Mouse (Mus musculus): ENCODE results near the gene Dlx6. TPM values are rescaled to one million over a fixed set of nuclear protein-coding genes. Genes with fewer than 3 reads are reported as not detected.
A peak's percentile ranks its signal among the peaks of the same experiment; 100 is the strongest.

Gene Dlx6
- polyA plus RNA-seq, 1 experiment from 2014 or later = not detected

GRCm38 (mm10) chr6:6852944-6853343 lies 10.2 kb upstream of the Dlx6 start:
- Histone ChIP-seq H3K4me1 (peaks cover 3% of the 10 kb centered on the region; the same call in 1 of the 2 replicates), H3K27me3 (peaks cover 96% of the 10 kb centered on the region), H3K4me2 (no peak overlapping the region), H3K9me3 (replicated peaks) (no peaks in the 10 kb centered on the region; the same call in 1 of the 2 replicates), H3K36me3 (no peaks in the 10 kb centered on the region), H3K4me3 (replicated peaks) (no peak overlapping the region), H3K9ac (no peak overlapping the region), H3K27ac (no peak overlapping the region)
- WGBS = 28% methylated on average over 3 of the region's 3 CpGs
- ATAC-seq (replicated peaks; ENCODE audit: low FRiP score) = no peak

- WGBS = 2% methylated on average over 9 of the region's 9 CpGs
- H3K4me3 ChIP-seq (replicated peaks) = no peak overlapping the region
Observed at GRCm38 (mm10) chr6:6854176-6854575, 9.0 kb upstream of the Dlx6 start.

GRCm38 (mm10) chr6:6854902-6855745 lies 8.0 kb upstream of the Dlx6 start:
- Histone ChIP-seq H3K4me2 (no peak overlapping the region), H3K9ac (no peak overlapping the region), H3K4me3 (replicated peaks) (no peak overlapping the region), H3K36me3 (no peaks in the 10 kb centered on the region), H3K27ac (no peak overlapping the region), H3K27me3 (peaks cover 98% of the 10 kb centered on the region), H3K4me1 (peaks cover 9% of the 10 kb centered on the region), H3K9me3 (replicated peaks) (no peaks in the 10 kb centered on the region; the same call in 1 of the 2 replicates)
- under 1% methylated on average over 25 of the region's 25 CpGs for WGBS
- ATAC-seq (replicated peaks; ENCODE audit: low FRiP score) = no peak

More at GRCm38 (mm10) chr6:6854176-6854575, 9.0 kb upstream of the Dlx6 start:
- no peak overlapping the region for H3K9ac ChIP-seq
- ATAC-seq (replicated peaks; ENCODE audit: low FRiP score) = no peak
- peaks cover 97% of the 10 kb centered on the region for H3K27me3 ChIP-seq
- H3K4me2 ChIP-seq = no peak overlapping the region
- H3K9me3 ChIP-seq (replicated peaks) = no peaks in the 10 kb centered on the region; the same call in 1 of the 2 replicates
- peaks cover 3% of the 10 kb centered on the region; the same call in 1 of the 2 replicates for H3K4me1 ChIP-seq
- H3K27ac ChIP-seq = no peak overlapping the region
- no peaks in the 10 kb centered on the region for H3K36me3 ChIP-seq

GRCm38 (mm10) chr6:6855746-6856185 lies 7.4 kb upstream of the Dlx6 start:
- WGBS = 0% methylated on average over 10 of the region's 10 CpGs
- Histone ChIP-seq H3K27ac (no peak overlapping the region), H3K4me3 (replicated peaks) (no peak overlapping the region), H3K9ac (no peak overlapping the region), H3K9me3 (replicated peaks) (no peaks in the 10 kb centered on the region), H3K27me3 (peaks cover 98% of the 10 kb centered on the region), H3K4me1 (peaks cover 16% of the 10 kb centered on the region), H3K4me2 (no peak overlapping the region), H3K36me3 (no peaks in the 10 kb centered on the region)
- peak; percentile 41; the same call in 1 of the 2 replicates for ATAC-seq (replicated peaks; ENCODE audit: low FRiP score)

- WGBS = 2% methylated on average over 20 of the region's 20 CpGs
- Histone ChIP-seq H3K27ac (no peak overlapping the region), H3K9me3 (replicated peaks) (no peaks in the 10 kb centered on the region), H3K36me3 (no peaks in the 10 kb centered on the region), H3K27me3 (peaks cover 98% of the 10 kb centered on the region), H3K4me1 (peaks cover 18% of the 10 kb centered on the region), H3K4me2 (no peak overlapping the region), H3K4me3 (replicated peaks) (no peak overlapping the region), H3K9ac (no peak overlapping the region)
- no peak for ATAC-seq (replicated peaks; ENCODE audit: low FRiP score)
Observed at GRCm38 (mm10) chr6:6856316-6856715, 6.8 kb upstream of the Dlx6 start.

- H3K4me2 ChIP-seq = no peak overlapping the region
- H3K4me3 ChIP-seq (replicated peaks) = no peak overlapping the region
- no peak for ATAC-seq (replicated peaks; ENCODE audit: low FRiP score)
- no peaks in the 10 kb centered on the region for H3K36me3 ChIP-seq
- H3K27me3 ChIP-seq = peaks cover 97% of the 10 kb centered on the region
- H3K9ac ChIP-seq = no peak overlapping the region
- no peak overlapping the region for H3K27ac ChIP-seq
- no peaks in the 10 kb centered on the region for H3K9me3 ChIP-seq (replicated peaks)
- 4% methylated on average over 4 of the region's 4 CpGs for WGBS
- peaks cover 18% of the 10 kb centered on the region for H3K4me1 ChIP-seq
Observed at GRCm38 (mm10) chr6:6856881-6857280, 6.3 kb upstream of the Dlx6 start.

GRCm38 (mm10) chr6:6857766-6858165 lies 5.4 kb upstream of the Dlx6 start:
- Histone ChIP-seq H3K27me3 (peaks cover 97% of the 10 kb centered on the region), H3K4me2 (no peak overlapping the region), H3K27ac (no peak overlapping the region), H3K4me1 (peaks cover 23% of the 10 kb centered on the region), H3K36me3 (no peaks in the 10 kb centered on the region), H3K9me3 (replicated peaks) (no peaks in the 10 kb centered on the region), H3K9ac (no peak overlapping the region), H3K4me3 (replicated peaks) (no peak overlapping the region)
- no peak for ATAC-seq (replicated peaks; ENCODE audit: low FRiP score)
- 5% methylated on average over 2 of the region's 2 CpGs for WGBS

GRCm38 (mm10) chr6:6858571-6858970 lies 4.6 kb upstream of the Dlx6 start:
- no peak overlapping the region for H3K9ac ChIP-seq
- H3K36me3 ChIP-seq = no peaks in the 10 kb centered on the region
- WGBS = 0% methylated on average over 1 of the region's 1 CpGs
- peaks cover 97% of the 10 kb centered on the region for H3K27me3 ChIP-seq
- H3K4me2 ChIP-seq = no peak overlapping the region
- H3K27ac ChIP-seq = no peak overlapping the region
- H3K9me3 ChIP-seq (replicated peaks) = no peaks in the 10 kb centered on the region
- no peak overlapping the region for H3K4me3 ChIP-seq (replicated peaks)
- H3K4me1 ChIP-seq = peaks cover 31% of the 10 kb centered on the region
- ATAC-seq (replicated peaks; ENCODE audit: low FRiP score) = no peak

GRCm38 (mm10) chr6:6859111-6859949 lies 3.8 kb upstream of the Dlx6 start:
- no peak overlapping the region for H3K4me3 ChIP-seq (replicated peaks)
- H3K4me2 ChIP-seq = no peak overlapping the region
- H3K4me1 ChIP-seq = peaks cover 37% of the 10 kb centered on the region
- H3K9me3 ChIP-seq (replicated peaks) = no peaks in the 10 kb centered on the region
- H3K36me3 ChIP-seq = no peaks in the 10 kb centered on the region
- no peak overlapping the region for H3K9ac ChIP-seq
- H3K27me3 ChIP-seq = peaks cover 98% of the 10 kb centered on the region
- no peak overlapping the region for H3K27ac ChIP-seq
- ATAC-seq (replicated peaks; ENCODE audit: low FRiP score) = no peak
- WGBS = 1% methylated on average over 19 of the region's 19 CpGs

GRCm38 (mm10) chr6:6859950-6860410 lies 3.2 kb upstream of the Dlx6 start:
- Histone ChIP-seq H3K4me1 (peaks cover 37% of the 10 kb centered on the region), H3K27me3 (peaks cover 98% of the 10 kb centered on the region), H3K4me3 (replicated peaks) (peak overlapping the region; percentile 2; the same call in 1 of the 2 replicates), H3K36me3 (no peaks in the 10 kb centered on the region), H3K9ac (no peak overlapping the region), H3K4me2 (0 out of 2 replicates have a peak overlapping the region, but pooled peaks have one; percentile 5), H3K27ac (no peak overlapping the region), H3K9me3 (replicated peaks) (no peaks in the 10 kb centered on the region)
- WGBS = under 1% methylated on average over 21 of the region's 21 CpGs
- no peak for ATAC-seq (replicated peaks; ENCODE audit: low FRiP score)

- H3K4me2 ChIP-seq = peak overlapping the region; percentile 5; the same call in 1 of the 2 replicates
- no peaks in the 10 kb centered on the region for H3K36me3 ChIP-seq
- H3K9me3 ChIP-seq (replicated peaks) = no peaks in the 10 kb centered on the region
- H3K4me1 ChIP-seq = peaks cover 37% of the 10 kb centered on the region
- H3K9ac ChIP-seq = no peak overlapping the region
- under 1% methylated on average over 33 of the region's 33 CpGs for WGBS
- peaks cover 98% of the 10 kb centered on the region for H3K27me3 ChIP-seq
- no peak overlapping the region for H3K27ac ChIP-seq
- no peak for ATAC-seq (replicated peaks; ENCODE audit: low FRiP score)
- 0 out of 2 replicates have a peak overlapping the region, but pooled peaks have one; percentile 2 for H3K4me3 ChIP-seq (replicated peaks)
Observed at GRCm38 (mm10) chr6:6860411-6861085, 2.6 kb upstream of the Dlx6 start.

Data from kidney, embryonic 15.5 days (tissue).